Mouse (Mus musculus) megakaryocyte-erythroid progenitor cell, adult 5-6 weeks (primary cell): ENCODE data around the gene Desi1. TPM values are rescaled to one million over a fixed set of nuclear protein-coding genes. Genes with fewer than 3 reads are reported as not detected.

Experiments
- ATAC-seq: replicated peaks from 2 replicates; pipeline ENCODE4 v1.8.0; 2016; ENCODE audit warnings: mild to moderate bottlenecking, inconsistent platforms; ENCODE audit not compliant: severe bottlenecking, poor library complexity, low FRiP score, low TSS enrichment
- total RNA-seq, 2 experiments: library from RNA; stranded (forward) in 1 of 2; stranded (reverse) in 1 of 2; fragments of 200-1000, 215-1000 nt in 1 of 2; fragments of >200 nt in 1 of 2; fragmentation: Nextera tagmentation in 1 of 2; gene quantifications; 2 replicates each; pipeline ENCODE4 v1.2.3; 2014 to 2017

Gene Desi1
- total RNA-seq, 2 experiments from 2014 or later = 22.3 to 51.6 TPM

- ATAC-seq = no peak
Observed at GRCm38 (mm10) chr15:81949076-81949475, 84.6 kb downstream of the Desi1 start.

- no peak for ATAC-seq
Observed at GRCm38 (mm10) chr15:81943176-81943749, 90.4 kb downstream of the Desi1 start.

Other genes with a start within 250 kb of the Desi1 start
- gene Tef, start 231.4 kb downstream of the Desi1 start, total RNA-seq (2014; fragmentation: Nextera tagmentation) = 10.9 and 13.2 TPM in 2 replicates
- 12.7 and 14.4 TPM in 2 replicates for gene Tef, start 231.4 kb downstream of the Desi1 start, total RNA-seq (2017)
- 22.4 and 32.1 TPM in 2 replicates for gene Tob2, start 175.1 kb downstream of the Desi1 start, total RNA-seq (2014; fragmentation: Nextera tagmentation)
- gene Tob2, start 175.1 kb downstream of the Desi1 start, total RNA-seq (2017) = 11.7 and 20.4 TPM in 2 replicates
- gene Phf5a, start 162.0 kb downstream of the Desi1 start, total RNA-seq (2014; fragmentation: Nextera tagmentation) = 203 and 208 TPM in 2 replicates
- 131 and 142 TPM in 2 replicates for gene Phf5a, start 162.0 kb downstream of the Desi1 start, total RNA-seq (2017)
- gene Aco2, start 161.6 kb downstream of the Desi1 start, total RNA-seq (2014; fragmentation: Nextera tagmentation) = 162 and 178 TPM in 2 replicates
- gene Aco2, start 161.6 kb downstream of the Desi1 start, total RNA-seq (2017) = 171 and 185 TPM in 2 replicates
- 46.2 and 57.3 TPM in 2 replicates for gene Polr3h, start 107.6 kb downstream of the Desi1 start, total RNA-seq (2014; fragmentation: Nextera tagmentation)
- 47.7 and 59.5 TPM in 2 replicates for gene Polr3h, start 107.6 kb downstream of the Desi1 start, total RNA-seq (2017)
- not detected in 2 replicates for gene Csdc2, start 97.1 kb downstream of the Desi1 start, total RNA-seq (2014; fragmentation: Nextera tagmentation)
- gene Csdc2, start 97.1 kb downstream of the Desi1 start, total RNA-seq (2017) = not detected in 2 replicates
- gene Pmm1, start 72.9 kb downstream of the Desi1 start, total RNA-seq (2014; fragmentation: Nextera tagmentation) = 62.0 and 90.7 TPM in 2 replicates
- gene Pmm1, start 72.9 kb downstream of the Desi1 start, total RNA-seq (2017) = 30.5 and 33.1 TPM in 2 replicates
- not detected in 2 replicates for gene 1700029P11Rik, start 53.3 kb downstream of the Desi1 start, total RNA-seq (2014; fragmentation: Nextera tagmentation)
- not detected in 2 replicates for gene 1700029P11Rik, start 53.3 kb downstream of the Desi1 start, total RNA-seq (2017)
- 120 and 143 TPM in 2 replicates for gene Xrcc6, start 46.0 kb downstream of the Desi1 start, total RNA-seq (2014; fragmentation: Nextera tagmentation)
- gene Xrcc6, start 46.0 kb downstream of the Desi1 start, total RNA-seq (2017) = 379 and 524 TPM in 2 replicates
- 295 and 336 TPM in 2 replicates for gene Snu13, start 13.7 kb upstream of the Desi1 start, total RNA-seq (2014; fragmentation: Nextera tagmentation)
- gene Snu13, start 13.7 kb upstream of the Desi1 start, total RNA-seq (2017) = 286 and 307 TPM in 2 replicates
- gene 4930407I10Rik, start 25.3 kb upstream of the Desi1 start, total RNA-seq (2014; fragmentation: Nextera tagmentation) = not detected in 2 replicates
- gene 4930407I10Rik, start 25.3 kb upstream of the Desi1 start, total RNA-seq (2017) = not detected in 2 replicates
- not detected in 2 replicates for gene Mei1, start 36.1 kb upstream of the Desi1 start, total RNA-seq (2014; fragmentation: Nextera tagmentation)
- gene Mei1, start 36.1 kb upstream of the Desi1 start, total RNA-seq (2017) = not detected in 2 replicates
- gene Ccdc134, start 94.1 kb upstream of the Desi1 start, total RNA-seq (2014; fragmentation: Nextera tagmentation) = 14.3 and 17.4 TPM in 2 replicates
- 11.8 and 17.4 TPM in 2 replicates for gene Ccdc134, start 94.1 kb upstream of the Desi1 start, total RNA-seq (2017)
- gene Srebf2, start 113.3 kb upstream of the Desi1 start, total RNA-seq (2014; fragmentation: Nextera tagmentation) = 41.0 and 43.3 TPM in 2 replicates
- gene Srebf2, start 113.3 kb upstream of the Desi1 start, total RNA-seq (2017) = 24.7 and 26.0 TPM in 2 replicates
- gene Shisa8, start 179.0 kb upstream of the Desi1 start, total RNA-seq (2014; fragmentation: Nextera tagmentation) = not detected in 2 replicates
- gene Shisa8, start 179.0 kb upstream of the Desi1 start, total RNA-seq (2017) = not detected in 2 replicates
- gene Tnfrsf13c, start 190.5 kb upstream of the Desi1 start, total RNA-seq (2014; fragmentation: Nextera tagmentation) = 0.49 and 1.2 TPM in 2 replicates
- gene Tnfrsf13c, start 190.5 kb upstream of the Desi1 start, total RNA-seq (2017) = 0.46 and 0.75 TPM in 2 replicates
- gene Cenpm, start 210.9 kb upstream of the Desi1 start, total RNA-seq (2014; fragmentation: Nextera tagmentation) = 20.7 and 53.8 TPM in 2 replicates
- 19.0 and 23.2 TPM in 2 replicates for gene Cenpm, start 210.9 kb upstream of the Desi1 start, total RNA-seq (2017)
- gene 1500009C09Rik, start 218.5 kb upstream of the Desi1 start, total RNA-seq (2014; fragmentation: Nextera tagmentation) = not detected in 2 replicates
- gene 1500009C09Rik, start 218.5 kb upstream of the Desi1 start, total RNA-seq (2017) = not detected in 2 replicates
- not detected in 2 replicates for gene Sept3, start 241.0 kb upstream of the Desi1 start, total RNA-seq (2014; fragmentation: Nextera tagmentation)
- 0.27 and 1.4 TPM in 2 replicates for gene Sept3, start 241.0 kb upstream of the Desi1 start, total RNA-seq (2017)